Mouse (Mus musculus): Measurements from ENCODE around the gene Cpeb2. TPM values are rescaled to one million over a fixed set of nuclear protein-coding genes. Genes with fewer than 3 reads are reported as not detected.

Gene Cpeb2
- polyA plus RNA-seq, 1 experiment: 14.8 TPM

DNA sequence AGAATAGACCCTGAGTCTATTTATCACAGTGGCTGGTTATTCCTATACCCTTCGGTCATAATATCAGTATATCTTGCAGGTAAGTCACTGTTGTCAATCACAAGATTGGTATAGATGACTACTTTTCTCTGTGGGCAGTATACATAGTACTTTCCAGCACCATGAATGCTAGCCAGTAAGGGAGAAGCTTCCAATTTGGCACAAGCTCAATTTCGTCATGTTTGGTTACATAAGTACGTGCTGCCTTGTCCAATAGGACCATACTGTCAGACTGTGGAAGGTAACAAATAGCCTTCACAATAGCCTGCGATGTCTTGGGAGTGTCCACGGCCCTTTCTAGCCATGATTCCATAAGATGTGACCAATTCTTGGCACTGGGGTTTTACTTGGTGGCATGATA is 67.1 kb downstream of the Cpeb2 start:
- no peak overlapping the region for H3K4me3 ChIP-seq (ENCODE audit: insufficient read depth, low read length)
- no peak overlapping the region for H3K27ac ChIP-seq (ENCODE audit: insufficient read depth, low read length)
- H3K4me1 ChIP-seq (ENCODE audit: control insufficient read depth, insufficient read depth, low read length): no peaks in the 10 kb centered on the region
- TF ChIP-seq POLR2A (IDR thresholded peaks at IDR 0.05; ENCODE audit: low read depth, low read length): no peak

DNA sequence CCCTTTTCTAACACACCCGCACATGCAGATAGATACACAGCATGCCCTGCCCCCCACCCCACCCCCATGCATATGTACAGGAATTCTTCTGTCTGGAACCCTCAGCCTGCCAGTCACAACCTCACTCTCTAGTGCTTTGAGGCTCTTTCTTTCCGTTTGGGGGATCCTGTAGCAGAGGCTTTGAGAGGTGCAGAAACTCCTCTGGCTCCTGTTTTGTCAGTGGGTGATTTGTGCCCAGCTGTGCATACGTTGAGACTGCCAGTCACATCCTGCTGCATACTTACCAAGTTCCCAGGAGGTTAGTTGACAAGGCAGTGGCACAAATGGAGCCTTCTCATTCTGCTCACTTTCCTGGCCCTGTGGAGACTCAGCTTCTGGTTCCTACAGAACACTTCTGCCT is 68.0 kb downstream of the Cpeb2 start:
- TF ChIP-seq CTCF (IDR thresholded peaks at IDR 0.05; ENCODE audit: borderline replicate concordance, insufficient read depth, low read length): no peak
- no peak for TF ChIP-seq POLR2A (IDR thresholded peaks at IDR 0.05; ENCODE audit: low read depth, low read length)
- no peak overlapping the region for H3K4me3 ChIP-seq (ENCODE audit: insufficient read depth, low read length)
- no peak overlapping the region for H3K27ac ChIP-seq (ENCODE audit: insufficient read depth, low read length)
- no peaks in the 10 kb centered on the region for H3K4me1 ChIP-seq (ENCODE audit: control insufficient read depth, insufficient read depth, low read length)

GRCm38 (mm10) chr5:43303504-43303903 is 70.5 kb downstream of the Cpeb2 start:
- no peak overlapping the region for H3K27ac ChIP-seq (ENCODE audit: insufficient read depth, low read length)
- TF ChIP-seq CTCF (IDR thresholded peaks at IDR 0.05; ENCODE audit: borderline replicate concordance, insufficient read depth, low read length) (no peak), POLR2A (IDR thresholded peaks at IDR 0.05; ENCODE audit: low read depth, low read length) (no peak)
- H3K4me3 ChIP-seq (ENCODE audit: insufficient read depth, low read length): no peak overlapping the region
- H3K4me1 ChIP-seq (ENCODE audit: control insufficient read depth, insufficient read depth, low read length): no peaks in the 10 kb centered on the region

DNA sequence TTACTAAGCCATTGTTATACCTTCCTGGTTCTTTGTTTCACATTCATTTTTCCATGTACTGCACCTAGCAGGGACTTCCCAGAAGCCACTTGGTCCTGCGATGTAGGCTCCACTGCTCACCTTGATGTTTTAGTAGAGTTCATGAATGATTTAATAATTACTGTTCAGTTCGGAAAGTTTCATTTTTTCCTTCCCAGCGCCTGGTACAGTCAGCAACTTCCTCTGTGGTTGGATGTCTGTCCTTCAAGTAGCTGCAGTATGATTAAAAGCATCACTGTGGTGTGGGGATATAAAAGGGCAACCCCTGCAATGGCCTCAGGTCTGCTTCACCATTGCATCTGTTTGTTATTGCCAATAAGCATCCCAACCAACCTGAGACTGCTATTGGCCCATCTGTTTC is 72.5 kb downstream of the Cpeb2 start:
- no peak for TF ChIP-seq CTCF (IDR thresholded peaks at IDR 0.05; ENCODE audit: borderline replicate concordance, insufficient read depth, low read length)
- no peak overlapping the region for H3K4me3 ChIP-seq (ENCODE audit: insufficient read depth, low read length)
- no peak overlapping the region for H3K27ac ChIP-seq (ENCODE audit: insufficient read depth, low read length)
- no peaks in the 10 kb centered on the region for H3K4me1 ChIP-seq (ENCODE audit: control insufficient read depth, insufficient read depth, low read length)

GRCm38 (mm10) chr5:43309961-43310360 is 77.0 kb downstream of the Cpeb2 start:
- no peak overlapping the region for H3K4me3 ChIP-seq (ENCODE audit: insufficient read depth, low read length)
- no peak for TF ChIP-seq CTCF (IDR thresholded peaks at IDR 0.05; ENCODE audit: borderline replicate concordance, insufficient read depth, low read length)
- no peak for TF ChIP-seq POLR2A (IDR thresholded peaks at IDR 0.05; ENCODE audit: low read depth, low read length)
- no peak overlapping the region for H3K27ac ChIP-seq (ENCODE audit: insufficient read depth, low read length)
- H3K4me1 ChIP-seq (ENCODE audit: control insufficient read depth, insufficient read depth, low read length): no peaks in the 10 kb centered on the region

DNA sequence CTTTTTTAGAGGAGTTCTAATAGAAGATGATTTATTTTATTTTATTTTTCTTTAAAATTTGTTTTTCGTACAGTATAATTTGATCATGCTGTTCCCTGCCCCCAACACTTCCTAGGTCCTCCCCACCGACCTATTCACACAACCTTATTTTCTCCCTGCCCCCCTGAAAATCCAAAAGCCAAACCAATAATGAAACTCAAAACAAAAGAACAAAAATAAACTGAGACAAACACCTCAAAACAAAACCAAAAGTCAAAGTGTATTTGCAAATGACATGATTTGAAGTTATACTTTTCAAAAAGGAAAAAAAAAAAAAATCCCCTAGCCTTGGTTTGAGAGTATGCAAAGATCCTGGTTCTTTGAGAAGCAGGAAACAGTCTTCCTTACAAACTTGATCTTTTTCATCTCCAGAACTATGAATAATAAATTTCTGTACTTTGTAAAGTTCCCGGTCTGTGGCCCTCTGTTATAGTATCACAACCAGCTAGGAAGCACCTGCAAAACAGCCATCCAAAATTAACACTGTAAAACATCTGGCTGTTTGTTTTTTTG is 91.4 kb downstream of the Cpeb2 start:
- no peak overlapping the region for H3K4me3 ChIP-seq (ENCODE audit: insufficient read depth, low read length)
- H3K4me1 ChIP-seq (ENCODE audit: control insufficient read depth, insufficient read depth, low read length): peaks cover 2% of the 10 kb centered on the region
- TF ChIP-seq POLR2A (IDR thresholded peaks at IDR 0.05; ENCODE audit: low read depth, low read length): no peak
- TF ChIP-seq CTCF (IDR thresholded peaks at IDR 0.05; ENCODE audit: borderline replicate concordance, insufficient read depth, low read length): no peak
- H3K27ac ChIP-seq (ENCODE audit: insufficient read depth, low read length): no peak overlapping the region

DNA sequence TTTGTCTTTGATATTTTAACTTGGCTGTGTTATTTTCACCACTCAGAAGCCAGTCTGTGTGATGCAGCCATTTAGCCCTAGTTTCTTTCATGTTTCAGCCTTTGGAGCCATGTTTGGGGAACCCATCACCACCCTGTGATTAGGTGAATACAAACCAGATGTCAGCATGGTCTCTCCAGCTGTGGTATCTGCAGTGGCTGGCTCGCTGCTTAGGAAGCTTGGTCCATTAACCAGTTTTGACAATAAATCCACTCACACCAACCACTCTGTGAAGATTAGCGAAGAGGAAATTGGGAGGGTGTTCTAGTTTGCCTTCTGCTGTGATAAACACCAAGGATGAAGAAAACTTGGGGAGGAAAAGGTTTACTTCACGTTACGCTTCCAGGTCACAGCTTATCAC is 92.6 kb downstream of the Cpeb2 start:
- no peak for TF ChIP-seq POLR2A (IDR thresholded peaks at IDR 0.05; ENCODE audit: low read depth, low read length)
- no peak for TF ChIP-seq CTCF (IDR thresholded peaks at IDR 0.05; ENCODE audit: borderline replicate concordance, insufficient read depth, low read length)
- H3K4me1 ChIP-seq (ENCODE audit: control insufficient read depth, insufficient read depth, low read length): peaks cover 2% of the 10 kb centered on the region
- H3K27ac ChIP-seq (ENCODE audit: insufficient read depth, low read length): no peak overlapping the region
- no peak overlapping the region for H3K4me3 ChIP-seq (ENCODE audit: insufficient read depth, low read length)

DNA sequence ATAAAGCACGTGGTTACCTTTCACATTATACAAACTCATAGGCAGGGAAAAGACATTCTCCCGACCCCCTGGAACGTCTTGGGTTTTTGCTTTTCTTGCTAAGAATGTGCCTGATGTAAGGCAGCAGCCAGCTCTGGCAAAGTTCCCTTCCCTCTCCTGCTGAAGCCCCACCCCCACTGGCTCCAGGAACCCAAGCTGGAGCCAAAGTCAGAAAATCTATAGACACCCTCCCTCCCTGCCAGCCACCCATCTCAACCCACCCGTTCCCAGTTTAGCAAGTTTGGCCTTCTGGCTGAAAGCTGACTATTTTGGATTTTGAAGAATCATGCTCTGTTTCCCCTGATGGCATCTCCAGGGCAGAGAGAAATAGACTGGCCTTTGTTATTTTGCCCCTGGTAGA is 95.6 kb downstream of the Cpeb2 start:
- Histone ChIP-seq H3K4me3 (ENCODE audit: insufficient read depth, low read length) (no peak overlapping the region), H3K27ac (ENCODE audit: insufficient read depth, low read length) (no peak overlapping the region), H3K4me1 (ENCODE audit: control insufficient read depth, insufficient read depth, low read length) (peaks cover 2% of the 10 kb centered on the region)
- no peak for TF ChIP-seq CTCF (IDR thresholded peaks at IDR 0.05; ENCODE audit: borderline replicate concordance, insufficient read depth, low read length)

- Histone ChIP-seq H3K27ac (ENCODE audit: insufficient read depth, low read length) (no peak overlapping the region), H3K4me3 (ENCODE audit: insufficient read depth, low read length) (no peak overlapping the region), H3K4me1 (ENCODE audit: control insufficient read depth, insufficient read depth, low read length) (peaks cover 2% of the 10 kb centered on the region)
- TF ChIP-seq CTCF (IDR thresholded peaks at IDR 0.05; ENCODE audit: borderline replicate concordance, insufficient read depth, low read length): no peak
- no peak for TF ChIP-seq POLR2A (IDR thresholded peaks at IDR 0.05; ENCODE audit: low read depth, low read length)
Measured at GRCm38 (mm10) chr5:43330260-43330659, 97.3 kb downstream of the Cpeb2 start.

DNA sequence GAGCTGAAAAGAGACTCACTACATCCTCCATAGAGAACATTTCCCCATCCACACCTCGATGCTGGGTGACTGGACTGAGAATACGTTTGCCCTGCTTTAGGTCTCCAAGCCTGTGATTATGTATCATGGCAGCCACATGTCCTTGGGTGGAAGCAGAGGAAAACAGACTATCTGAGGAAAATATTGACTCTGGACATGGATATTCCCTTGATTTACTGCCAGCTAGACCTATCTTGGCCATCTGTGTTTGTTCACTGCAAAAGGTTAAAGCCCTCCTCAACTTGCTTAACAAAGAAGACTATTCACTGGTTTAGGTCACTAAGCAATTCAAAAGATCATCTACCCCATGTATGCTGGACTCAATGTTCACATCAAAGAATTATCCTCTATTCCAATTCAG is 101.5 kb downstream of the Cpeb2 start:
- Histone ChIP-seq H3K27ac (ENCODE audit: insufficient read depth, low read length) (no peak overlapping the region), H3K4me1 (ENCODE audit: control insufficient read depth, insufficient read depth, low read length) (no peaks in the 10 kb centered on the region)
- TF ChIP-seq CTCF (IDR thresholded peaks at IDR 0.05; ENCODE audit: borderline replicate concordance, insufficient read depth, low read length) (no peak), POLR2A (IDR thresholded peaks at IDR 0.05; ENCODE audit: low read depth, low read length) (no peak)

DNA sequence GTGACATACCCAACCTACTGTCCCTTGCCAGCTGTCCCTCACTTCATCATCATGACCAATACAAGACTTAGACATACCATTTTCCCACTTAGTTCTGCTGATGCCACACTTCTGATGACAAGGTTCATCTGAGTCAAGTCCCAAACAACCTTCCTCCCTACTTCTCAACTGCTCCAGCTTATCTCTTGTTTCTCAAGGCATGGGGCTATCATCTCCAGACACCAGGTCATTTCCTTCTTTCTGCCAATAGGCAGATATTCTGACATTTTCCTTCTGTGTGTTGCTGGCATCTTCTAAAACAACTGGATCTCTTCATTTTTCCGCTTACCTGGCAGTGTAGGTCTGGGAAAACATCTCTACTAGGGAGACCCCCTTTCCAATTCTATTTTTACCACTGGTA is 104.2 kb downstream of the Cpeb2 start:
- H3K4me1 ChIP-seq (ENCODE audit: control insufficient read depth, insufficient read depth, low read length): no peaks in the 10 kb centered on the region
- H3K27ac ChIP-seq (ENCODE audit: insufficient read depth, low read length): no peak overlapping the region
- no peak overlapping the region for H3K4me3 ChIP-seq (ENCODE audit: insufficient read depth, low read length)
- TF ChIP-seq CTCF (IDR thresholded peaks at IDR 0.05; ENCODE audit: borderline replicate concordance, insufficient read depth, low read length) (no peak), POLR2A (IDR thresholded peaks at IDR 0.05; ENCODE audit: low read depth, low read length) (no peak)

More for the DNA sequence above, 101.5 kb downstream of the Cpeb2 start:
- H3K4me3 ChIP-seq (ENCODE audit: insufficient read depth, low read length): no peak overlapping the region
